8 mouse cellular contexts compared by ENCODE assay signal in the genomic region with DNA sequence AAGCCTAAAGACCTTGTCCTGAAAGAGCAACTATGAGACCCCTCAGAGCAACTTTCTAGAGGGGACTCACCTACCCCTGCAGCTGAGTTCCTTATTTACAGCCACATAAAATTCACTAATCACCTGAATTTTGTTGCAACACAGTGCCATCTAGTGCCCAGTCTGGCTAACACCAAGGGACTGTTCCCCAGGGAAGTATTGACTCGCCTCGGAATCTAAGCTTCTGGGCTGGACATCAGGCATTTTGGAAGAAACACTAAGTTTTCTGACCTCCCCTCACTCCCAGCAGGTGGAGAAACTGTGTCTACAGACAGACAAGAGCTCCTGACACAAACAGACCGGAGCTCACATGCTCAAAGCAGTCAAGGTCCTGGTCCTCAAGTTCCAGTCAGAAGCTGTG.
A peak's percentile ranks its signal among the peaks of the same experiment; 100 is the strongest.
DNase-seq lines count a peak whose midpoint lies in the region; ATAC-seq lines count a peak whose summit lies in the region.

No protein-coding gene starts in this region.

- H3K4me1 ChIP-seq in embryonic facial prominence, embryonic 15.5 days: peaks cover 15% of the 10 kb centered on the region
- peaks cover 10% of the 10 kb centered on the region for H3K4me1 ChIP-seq in midbrain, embryonic 14.5 days (ENCODE audit: control insufficient read depth, insufficient read depth, low read length)

- H3K36me3 ChIP-seq in embryonic facial prominence, embryonic 15.5 days: no peaks in the 10 kb centered on the region
- H3K36me3 ChIP-seq in midbrain, embryonic 14.5 days (ENCODE audit: control insufficient read depth, insufficient read depth, low read length): no peaks in the 10 kb centered on the region

- WGBS in embryonic facial prominence, embryonic 15.5 days: 9% methylated on average over 3 of the region's 3 CpGs
- WGBS in midbrain, embryonic 14.5 days: 8% methylated on average over 3 of the region's 3 CpGs

- peak; percentile 53 for DNase-seq in gastrocnemius, adult 18-20 months (ENCODE audit: low spot score)
- DNase-seq in gastrocnemius, adult 8-10 months (ENCODE audit: low spot score in 2 of 2): no peak
- peak; percentile 84 for DNase-seq in brain, adult 2 months (ENCODE audit: low read depth, low spot score)
- DNase-seq in heart, postnatal 4 days: peak; percentile 79
- peak; percentile 75 to 78 for DNase-seq in left cerebral cortex, postnatal 14 days (ENCODE audit: low spot score in 2 of 2)
- DNase-seq in midbrain, embryonic 14.5 days: peak; percentile 89
- DNase-seq in spleen, postnatal 4 days (ENCODE audit: low spot score in 2 of 2): peak; percentile 39 to 71

- peak overlapping the region; percentile 32; the same call in 1 of the 2 replicates for H3K4me2 ChIP-seq in embryonic facial prominence, embryonic 15.5 days (replicated peaks)
- no peak overlapping the region for H3K4me2 ChIP-seq in midbrain, embryonic 14.5 days (ENCODE audit: low read length)

- no peak overlapping the region for H3K27ac ChIP-seq in embryonic facial prominence, embryonic 15.5 days (replicated peaks)
- no peak overlapping the region for H3K27ac ChIP-seq in midbrain, embryonic 14.5 days (replicated peaks; ENCODE audit: low read depth, low read length)

- intact Hi-C loops in left cerebral cortex, postnatal 14 days (cut with DNase I): loop anchor here (1.0 to 10.0 kb wide), 3 partner anchors 207 to 1047 kb away; no protein-coding TSS in a partner anchor

- H3K27me3 ChIP-seq in embryonic facial prominence, embryonic 15.5 days: no peaks in the 10 kb centered on the region; the same call in 1 of the 2 replicates
- H3K27me3 ChIP-seq in midbrain, embryonic 14.5 days (ENCODE audit: control insufficient read depth, insufficient read depth, low read length): no peaks in the 10 kb centered on the region

- H3K4me3 ChIP-seq in embryonic facial prominence, embryonic 15.5 days (replicated peaks): no peak overlapping the region
- no peak overlapping the region for H3K4me3 ChIP-seq in midbrain, embryonic 14.5 days (replicated peaks; ENCODE audit: low read depth, low read length)

- no peak for ATAC-seq in embryonic facial prominence, embryonic 15.5 days (ENCODE audit: insufficient number of reproducible peaks, low FRiP score, low TSS enrichment, low read depth)
- no peak for ATAC-seq in midbrain, embryonic 14.5 days (ENCODE audit: low FRiP score, low TSS enrichment)

- H3K9me3 ChIP-seq in embryonic facial prominence, embryonic 15.5 days (replicated peaks): no peaks in the 10 kb centered on the region
- H3K9me3 ChIP-seq in midbrain, embryonic 14.5 days (ENCODE audit: control insufficient read depth, low read length): no peaks in the 10 kb centered on the region

- no peak overlapping the region for H3K9ac ChIP-seq in embryonic facial prominence, embryonic 15.5 days
- H3K9ac ChIP-seq in midbrain, embryonic 14.5 days (replicated peaks; ENCODE audit: low read length): no peak overlapping the region

Comparison
In these comparisons a context has a peak if more than half of its experiments do, and no peak if none do; other contexts are left out.
1. DNase-seq: peak in gastrocnemius, adult 18-20 months (single experiment), brain, adult 2 months (single experiment), heart, postnatal 4 days (single experiment), left cerebral cortex, postnatal 14 days (2 of 2), midbrain, embryonic 14.5 days (single experiment) and spleen, postnatal 4 days (2 of 2); none in gastrocnemius, adult 8-10 months (0 of 2).